Mouse (Mus musculus): ENCODE results near the gene Gabbr1.

DNA sequence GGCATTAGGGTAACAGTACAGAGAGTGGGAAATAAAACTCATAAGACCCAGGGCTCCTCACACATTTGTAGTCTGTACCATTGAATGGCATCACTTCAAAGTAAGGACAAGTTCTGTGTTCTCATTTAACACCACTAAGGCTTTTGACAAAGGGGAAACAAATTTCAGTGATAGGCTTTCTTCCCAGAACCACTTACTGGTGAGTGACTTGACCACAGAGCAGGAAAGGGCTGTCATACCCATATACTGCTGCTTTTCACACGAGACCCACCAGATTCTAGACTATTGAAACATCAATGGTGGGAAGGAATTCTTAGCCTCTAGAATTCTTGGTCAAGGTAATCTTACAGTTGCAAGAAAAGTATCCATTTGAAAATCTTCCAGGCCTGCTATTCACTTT is 46.4 kb downstream of the Gabbr1 start:
- TF ChIP-seq POLR2A (IDR thresholded peaks at IDR 0.05; ENCODE audit: control insufficient read depth, extremely low read depth, insufficient read depth, low read length, poor library complexity): no peak
- no peak for TF ChIP-seq CTCF (IDR thresholded peaks at IDR 0.05; ENCODE audit: borderline replicate concordance, control insufficient read depth, extremely low read depth, insufficient read depth, low read length, poor library complexity)

Measured in thymus, adult 2 months (tissue).